Comparison of ENCODE assay signal across 32 mouse cellular contexts in genomic region chr10:37505966-37506615, GRCm38 (mm10).
DNase-seq lines count a peak whose midpoint lies in the region; ATAC-seq and TF ChIP-seq lines count a peak whose summit lies in the region.
"Had no signal": no experiment of that assay in that cellular context is flagged by ENCODE, and none has a peak within 500 bp of the region (broad histone marks: within the 10 kb centered on the region; RNA-seq: fewer than 3 reads in every experiment).

No protein-coding gene starts in this region.

- no peak overlapping the region for H3K27ac ChIP-seq in forebrain, embryonic 13.5 days
- no peak overlapping the region for H3K27ac ChIP-seq in forebrain, embryonic 10.5 days
- no peak overlapping the region for H3K27ac ChIP-seq in ES-E14 (ENCODE audit: insufficient read depth, low read depth, low read length, poor library complexity, severe bottlenecking)
- H3K27ac ChIP-seq: embryonic facial prominence, embryonic 10.5 days; embryonic facial prominence, embryonic 15.5 days; heart, embryonic 13.5 days; hindbrain, embryonic 15.5 days; kidney, embryonic 15.5 days; layer of hippocampus, adult 2 months; liver, embryonic 12.5 days; neural tube, embryonic 12.5 days had no signal

- H3K4me3 ChIP-seq in forebrain, embryonic 13.5 days = no peak overlapping the region
- no peak overlapping the region for H3K4me3 ChIP-seq in forebrain, embryonic 10.5 days
- H3K4me3 ChIP-seq in ES-E14 (ENCODE audit: insufficient read depth in 1 of 2, low read depth in 1 of 2, low read length in 2 of 2, poor library complexity in 1 of 2, severe bottlenecking in 1 of 2) = no peak overlapping the region
- H3K4me3 ChIP-seq: embryonic facial prominence, embryonic 10.5 days; embryonic facial prominence, embryonic 15.5 days; heart, embryonic 13.5 days; hindbrain, embryonic 15.5 days; kidney, embryonic 15.5 days; layer of hippocampus, adult 2 months; liver, embryonic 12.5 days; neural tube, embryonic 12.5 days had no signal

- no peaks in the 10 kb centered on the region for H3K9me3 ChIP-seq in forebrain, embryonic 13.5 days (replicated peaks)
- no peaks in the 10 kb centered on the region for H3K9me3 ChIP-seq in forebrain, embryonic 10.5 days
- H3K9me3 ChIP-seq in ES-E14 (ENCODE audit: control insufficient read depth, insufficient read depth, low read depth, low read length) = no peaks in the 10 kb centered on the region
- H3K9me3 ChIP-seq: embryonic facial prominence, embryonic 10.5 days; embryonic facial prominence, embryonic 15.5 days; G1E; heart, embryonic 13.5 days; hindbrain, embryonic 15.5 days; kidney, embryonic 15.5 days; liver, embryonic 12.5 days; neural tube, embryonic 12.5 days had no signal

- no peak for DNase-seq in forebrain, embryonic 10.5 days (ENCODE audit: extremely low spot score, low spot score)
- DNase-seq in 3T3-L1 (ENCODE audit: low read depth, low spot score) = peak; percentile 70
- peak; percentile 7 for DNase-seq in ES-E14 (ENCODE audit: low read depth, low spot score)
- peak; percentile 49 for DNase-seq in brain, embryonic 14.5 days (ENCODE audit: low read depth)
- no peak for DNase-seq in cerebellum, adult 9-10 months
- no peak for DNase-seq in heart, postnatal 10 days
- no peak for DNase-seq in layer of hippocampus, adult 9-11 months
- DNase-seq: adrenal gland, adult 8-10 months; cerebellum, adult 9-11 months; forebrain, postnatal 0 days; heart, postnatal 14 days; kidney, adult 18-20 months; kidney, postnatal 36 days; layer of hippocampus, postnatal 36 days; left cerebral cortex, postnatal 4 days; liver, postnatal 0 days; lung, postnatal 36 days; right cerebral cortex, adult 18-20 months had no signal

- TF ChIP-seq CTCF in brain, embryonic 14.5 days (IDR thresholded peaks at IDR 0.05; ENCODE audit: borderline replicate concordance, extremely low read depth, insufficient read depth, insufficient read length) = no peak

- no peaks in the 10 kb centered on the region for H3K4me1 ChIP-seq in forebrain, embryonic 13.5 days
- no peaks in the 10 kb centered on the region for H3K4me1 ChIP-seq in forebrain, embryonic 10.5 days
- H3K4me1 ChIP-seq in ES-E14 (ENCODE audit: control insufficient read depth in 2 of 2, insufficient read depth in 2 of 2, low read length in 2 of 2, poor library complexity in 1 of 2) = no peaks in the 10 kb centered on the region
- H3K4me1 ChIP-seq: embryonic facial prominence, embryonic 10.5 days; embryonic facial prominence, embryonic 15.5 days; heart, embryonic 13.5 days; hindbrain, embryonic 15.5 days; liver, embryonic 12.5 days had no signal

- WGBS in forebrain, embryonic 13.5 days = 56% methylated on average over 3 of the region's 3 CpGs
- WGBS in forebrain, embryonic 10.5 days = 72% methylated on average over 3 of the region's 3 CpGs

- H3K9ac ChIP-seq in forebrain, embryonic 13.5 days = no peak overlapping the region
- no peak overlapping the region for H3K9ac ChIP-seq in ES-E14 (ENCODE audit: insufficient read depth, low read depth, low read length, poor library complexity, severe bottlenecking)
- H3K9ac ChIP-seq: embryonic facial prominence, embryonic 15.5 days; forebrain, postnatal 0 days; heart, embryonic 13.5 days; hindbrain, embryonic 15.5 days; kidney, embryonic 15.5 days; liver, embryonic 12.5 days; liver, postnatal 0 days; neural tube, embryonic 12.5 days had no signal

- no peak for TF ChIP-seq POLR2A in brain, embryonic 14.5 days (IDR thresholded peaks at IDR 0.05; ENCODE audit: borderline replicate concordance, extremely low read depth, insufficient read depth, insufficient read length, poor library complexity, severe bottlenecking)

- peak; percentile 48; the same call in 1 of the 2 replicates for ATAC-seq in forebrain, embryonic 13.5 days
- ATAC-seq: activated CD4-positive, CD25-positive, alpha-beta regulatory T cell, adult 4 months; CD4-positive, CD25-positive, alpha-beta regulatory T cell, adult 4 months; forebrain, postnatal 0 days; liver, embryonic 12.5 days; liver, postnatal 0 days; midbrain, embryonic 16.5 days had no signal

- H3K4me2 ChIP-seq in forebrain, embryonic 13.5 days = no peak overlapping the region
- H3K4me2 ChIP-seq: embryonic facial prominence, embryonic 15.5 days; heart, embryonic 13.5 days; hindbrain, embryonic 15.5 days; kidney, embryonic 15.5 days; liver, embryonic 12.5 days; midbrain, embryonic 11.5 days; neural tube, embryonic 12.5 days had no signal

- no peaks in the 10 kb centered on the region for H3K36me3 ChIP-seq in forebrain, embryonic 13.5 days (ENCODE audit: poor library complexity, severe bottlenecking)
- H3K36me3 ChIP-seq in forebrain, embryonic 10.5 days (replicated peaks) = no peaks in the 10 kb centered on the region
- H3K36me3 ChIP-seq in ES-E14 (ENCODE audit: control insufficient read depth, insufficient read depth, low read length, poor library complexity, severe bottlenecking) = no peaks in the 10 kb centered on the region
- H3K36me3 ChIP-seq: embryonic facial prominence, embryonic 10.5 days; embryonic facial prominence, embryonic 15.5 days; G1E; heart, embryonic 13.5 days; hindbrain, embryonic 15.5 days; kidney, embryonic 15.5 days; liver, embryonic 12.5 days; neural tube, embryonic 12.5 days had no signal

- in situ Hi-C loops in ES-E14 (cut with MboI; ENCODE audit: low sequenced_read_pairs in 2 of 2, unreplicated experiment in 2 of 2) = no loop called here

- intact Hi-C loops in heart, postnatal 10 days (cut with DNase I) = no loop called here

- H3K27me3 ChIP-seq in forebrain, embryonic 13.5 days = no peaks in the 10 kb centered on the region
- H3K27me3 ChIP-seq in forebrain, embryonic 10.5 days (ENCODE audit: poor library complexity, severe bottlenecking) = no peaks in the 10 kb centered on the region
- H3K27me3 ChIP-seq: embryonic facial prominence, embryonic 15.5 days; heart, embryonic 13.5 days; hindbrain, embryonic 15.5 days; kidney, embryonic 15.5 days; liver, embryonic 12.5 days; neural tube, embryonic 12.5 days had no signal

TF ChIP-seq in ES-E14, 5 proteins besides CTCF, POLR2A, EP300 and RAD21:
- TF ChIP-seq ZC3H11A (IDR thresholded peaks at IDR 0.05; ENCODE audit: borderline replicate concordance, low read depth, low read length) (no peak), ZNF384 (IDR thresholded peaks at IDR 0.05; ENCODE audit: low read depth, low read length) (peak; percentile 81)
TF ChIP-seq in ES-E14: peak in this region for 1.

Comparison
In these comparisons a context has a peak if more than half of its experiments do, and no peak if none do; other contexts are left out.
1. DNase-seq: peak in 3T3-L1 (single experiment), ES-E14 (single experiment) and brain, embryonic 14.5 days (single experiment); none in forebrain, embryonic 10.5 days (single experiment), cerebellum, adult 9-10 months (single experiment), heart, postnatal 10 days (0 of 2) and layer of hippocampus, adult 9-11 months (single experiment).